Mouse (Mus musculus): ENCODE data around the gene Tnp1.

DNA sequence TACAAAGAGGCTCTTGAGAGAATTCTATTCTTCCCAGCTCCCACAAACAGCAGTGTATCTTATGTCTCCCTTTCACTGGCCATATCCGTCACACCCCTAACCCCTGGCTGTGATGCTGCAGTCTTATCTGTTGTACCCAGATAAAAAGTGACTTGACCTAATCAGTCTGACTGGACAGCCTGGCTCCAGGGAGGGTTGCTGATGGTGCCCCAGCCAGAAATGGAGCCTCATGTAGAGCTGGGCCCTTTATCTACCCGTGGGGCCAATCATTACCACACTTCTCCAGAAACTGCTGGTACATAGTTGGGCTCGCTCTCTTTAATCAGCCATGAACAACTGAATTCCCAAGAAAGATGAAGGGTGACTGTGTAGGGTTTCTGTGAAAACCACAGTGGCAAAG, 22.8 kb upstream of the Tnp1 start:
- no peak for TF ChIP-seq GATA1 (IDR thresholded peaks at IDR 0.05; ENCODE audit: borderline replicate concordance, low read length)
- no peak for TF ChIP-seq CTCF (IDR thresholded peaks at IDR 0.05; ENCODE audit: low read depth, low read length)
- TF ChIP-seq TAL1 (conservative IDR thresholded peaks at IDR 0.05; ENCODE audit: low read depth, low read length), result peak; percentile 94

All from G1E (cell line).